In the genomic region with DNA sequence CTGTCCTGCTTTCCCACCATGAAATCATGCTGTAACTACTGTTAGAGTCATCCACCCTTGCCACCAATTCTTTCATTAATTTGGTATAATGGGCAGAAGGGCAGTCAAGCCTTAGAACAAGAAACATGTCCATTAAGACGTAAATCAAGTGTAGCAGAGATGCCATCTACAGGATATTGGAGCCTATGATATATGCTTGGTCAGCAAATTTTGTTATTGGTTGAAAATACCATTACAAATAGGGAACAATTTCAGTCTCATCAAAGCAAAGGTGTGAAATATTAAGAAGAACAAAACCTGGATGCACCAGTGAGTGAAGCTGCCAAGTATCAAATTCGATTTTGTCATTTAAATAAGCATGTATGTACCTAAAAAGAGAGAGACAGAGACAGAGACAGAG, we compare ENCODE assay signal across 23 mouse cellular contexts.
DNase-seq lines count a peak whose midpoint lies in the region; ATAC-seq and TF ChIP-seq lines count a peak whose summit lies in the region.
"Had no signal": no experiment of that assay in that cellular context is flagged by ENCODE, and none has a peak within 500 bp of the region (broad histone marks: within the 10 kb centered on the region; RNA-seq: fewer than 3 reads in every experiment).

No protein-coding gene starts in this region.

- no peaks in the 10 kb centered on the region for H3K79me2 ChIP-seq in CH12.LX (replicated peaks; ENCODE audit: control insufficient read depth, extremely low read depth, insufficient read depth, poor library complexity, severe bottlenecking)

- no peak overlapping the region for H3K4me2 ChIP-seq in CH12.LX (ENCODE audit: insufficient read depth, low read depth, poor library complexity, severe bottlenecking)
- no peak overlapping the region for H3K4me2 ChIP-seq in heart, embryonic 11.5 days

- no peak for ATAC-seq in granulocyte monocyte progenitor cell, adult 5-6 weeks (replicated peaks; ENCODE audit: poor library complexity, severe bottlenecking)
- no peak for ATAC-seq in heart, embryonic 11.5 days (replicated peaks; ENCODE audit: insufficient number of reproducible peaks, low FRiP score, low TSS enrichment)
- ATAC-seq: activated CD4-positive, CD25-positive, alpha-beta regulatory T cell, adult 4 months; CD4-positive, CD25-positive, alpha-beta regulatory T cell, adult 4 months; Patski had no signal

- DNase-seq in CH12.LX (ENCODE audit: extremely low read depth) (no peak), ES-E14 (ENCODE audit: low read depth, low spot score) (no peak)
- peak; percentile 4 for DNase-seq in brain, embryonic 14.5 days (ENCODE audit: low read depth)
- no peak for DNase-seq in kidney, postnatal 4 days
- DNase-seq: adrenal gland, adult 2 months; adrenal gland, adult 8-10 months; adrenal gland, postnatal 10 days; adrenal gland, postnatal 14 days; adrenal gland, postnatal 25 days; adrenal gland, postnatal 36 days; B cell, adult 2 months; cerebellum, adult 11 months; cerebellum, adult 11-12 months; cerebellum, adult 18-20 months; cerebellum, adult 2 months; cerebellum, adult 8-10 months; cerebellum, adult 9-10 months had no signal

- TF ChIP-seq CTCF in CH12.LX (conservative IDR thresholded peaks at IDR 0.05 in 1 of 2, IDR thresholded peaks at IDR 0.05 in 1 of 2; ENCODE audit: low read depth in 2 of 2, low read length in 2 of 2), result no peak
- TF ChIP-seq CTCF in brain, embryonic 14.5 days (IDR thresholded peaks at IDR 0.05; ENCODE audit: borderline replicate concordance, extremely low read depth, insufficient read depth, insufficient read length), result no peak

- in situ Hi-C loops in CH12.LX (cut with MboI; ENCODE audit: low pct_ligation_motif_present, low pct_unique_long_range_greater_than_20kb, low sequenced_read_pairs), result no loop called here
- in situ Hi-C loops in ES-E14 (cut with MboI; ENCODE audit: low sequenced_read_pairs in 2 of 2, unreplicated experiment in 2 of 2), result no loop called here

- no peaks in the 10 kb centered on the region for H3K9me3 ChIP-seq in CH12.LX (replicated peaks; ENCODE audit: low read length)
- H3K9me3 ChIP-seq in ES-E14 (ENCODE audit: control insufficient read depth, insufficient read depth, low read depth, low read length), result no peaks in the 10 kb centered on the region
- no peaks in the 10 kb centered on the region for H3K9me3 ChIP-seq in heart, embryonic 11.5 days (replicated peaks; ENCODE audit: control insufficient read depth, low read length)
- H3K9me3 ChIP-seq: G1E had no signal

- H3K4me3 ChIP-seq in CH12.LX (replicated peaks in 1 of 3; ENCODE audit: low read depth in 2 of 3, low read length in 2 of 3, poor library complexity in 1 of 3) (no peak overlapping the region), ES-E14 (ENCODE audit: insufficient read depth in 1 of 2, low read depth in 1 of 2, low read length in 2 of 2, poor library complexity in 1 of 2, severe bottlenecking in 1 of 2) (no peak overlapping the region)
- no peak overlapping the region for H3K4me3 ChIP-seq in heart, embryonic 11.5 days (ENCODE audit: low read depth, low read length)

- dilution Hi-C loops in CH12.LX (cut with MboI; ENCODE audit: extremely low pct_ligation_motif_present, extremely low pct_unique_long_range_greater_than_20kb, low sequenced_read_pairs), result no loop called here

- no peak overlapping the region for H3K9ac ChIP-seq in CH12.LX (ENCODE audit: insufficient read depth, low read depth)
- no peak overlapping the region for H3K9ac ChIP-seq in ES-E14 (ENCODE audit: insufficient read depth, low read depth, low read length, poor library complexity, severe bottlenecking)
- H3K9ac ChIP-seq in heart, embryonic 11.5 days (ENCODE audit: low read depth, low read length), result no peak overlapping the region

- H3K36me3 ChIP-seq in CH12.LX (replicated peaks in 1 of 2; ENCODE audit: control insufficient read depth in 1 of 2, insufficient read depth in 1 of 2, low read length in 1 of 2) (no peaks in the 10 kb centered on the region), ES-E14 (ENCODE audit: control insufficient read depth, insufficient read depth, low read length, poor library complexity, severe bottlenecking) (no peaks in the 10 kb centered on the region)
- no peaks in the 10 kb centered on the region for H3K36me3 ChIP-seq in heart, embryonic 11.5 days (ENCODE audit: control insufficient read depth, insufficient read depth, low read length)
- H3K36me3 ChIP-seq: G1E had no signal

- no peak for TF ChIP-seq RAD21 in CH12.LX (IDR thresholded peaks at IDR 0.05; ENCODE audit: low read depth, low read length)

- TF ChIP-seq POLR2A in CH12.LX (IDR thresholded peaks at IDR 0.05; ENCODE audit: low read depth, low read length), result no peak
- TF ChIP-seq POLR2A in brain, embryonic 14.5 days (IDR thresholded peaks at IDR 0.05; ENCODE audit: borderline replicate concordance, extremely low read depth, insufficient read depth, insufficient read length, poor library complexity, severe bottlenecking), result no peak

- H3K27ac ChIP-seq in CH12.LX (ENCODE audit: insufficient read depth, low read depth) (no peak overlapping the region), ES-E14 (ENCODE audit: insufficient read depth, low read depth, low read length, poor library complexity, severe bottlenecking) (no peak overlapping the region)
- H3K27ac ChIP-seq in heart, embryonic 11.5 days (ENCODE audit: low read depth, low read length), result no peak overlapping the region

- TF ChIP-seq EP300 in CH12.LX (IDR thresholded peaks at IDR 0.05; ENCODE audit: low read length), result no peak

- WGBS in heart, embryonic 11.5 days (ENCODE audit: insufficient replicate concordance), result 73% methylated on average over 2 of the region's 2 CpGs

- no peaks in the 10 kb centered on the region for H3K4me1 ChIP-seq in CH12.LX (ENCODE audit: control insufficient read depth in 1 of 2, insufficient read depth in 2 of 2)
- H3K4me1 ChIP-seq in ES-E14 (ENCODE audit: control insufficient read depth in 2 of 2, insufficient read depth in 2 of 2, low read length in 2 of 2, poor library complexity in 1 of 2), result no peaks in the 10 kb centered on the region
- H3K4me1 ChIP-seq in heart, embryonic 11.5 days (ENCODE audit: control insufficient read depth, insufficient read depth, low read length), result no peaks in the 10 kb centered on the region

- H3K27me3 ChIP-seq in CH12.LX (replicated peaks), result no peaks in the 10 kb centered on the region
- no peaks in the 10 kb centered on the region for H3K27me3 ChIP-seq in heart, embryonic 11.5 days (ENCODE audit: control insufficient read depth, insufficient read depth, low read length)

TF ChIP-seq in CH12.LX, 34 proteins besides CTCF, POLR2A, EP300 and RAD21:
- TF ChIP-seq MAFK (IDR thresholded peaks at IDR 0.05; ENCODE audit: insufficient replicate concordance, low read length) (peak; percentile 97), USF1 (IDR thresholded peaks at IDR 0.05; ENCODE audit: low read depth, low read length) (no peak)

TF ChIP-seq in ES-E14, 5 proteins besides CTCF, POLR2A, EP300 and RAD21:
- TF ChIP-seq ZNF384 (IDR thresholded peaks at IDR 0.05; ENCODE audit: low read depth, low read length) (no peak), HCFC1 (IDR thresholded peaks at IDR 0.05; ENCODE audit: borderline replicate concordance, insufficient read depth, low read length) (no peak), ZC3H11A (IDR thresholded peaks at IDR 0.05; ENCODE audit: borderline replicate concordance, low read depth, low read length) (no peak), MAFK (IDR thresholded peaks at IDR 0.05; ENCODE audit: insufficient read depth, low read depth, low read length) (peak; percentile 85)
TF ChIP-seq in ES-E14: peak in this region for 1.
